Mouse (Mus musculus) hindbrain, postnatal 0 days (tissue): ENCODE measurements around the gene Fcgr3. TPM values are rescaled to one million over a fixed set of nuclear protein-coding genes. Genes with fewer than 3 reads are reported as not detected.

ENCODE experiments used
- ATAC-seq: fragments of 200-750 bp; cut with Nextera tagmentation; 2 replicates; pipeline ENCODE4 v1.8.0; 2017; ENCODE audit warnings: mild to moderate bottlenecking, moderate TSS enrichment, moderate library complexity
- DNase-seq: peaks from one replicate; pipeline ENCODE4 v3.0.0-alpha.2; 2015; ENCODE audit warnings: low spot score
- H3K27ac ChIP-seq: fragments of 300-500 bp; sonication (generic); 2 replicates; pipeline ENCODE4 v1.5.1; 2014; ENCODE audit warnings: mild to moderate bottlenecking
- H3K27me3 ChIP-seq: fragments of 300-500 bp; sonication (generic); 2 replicates; pipeline ENCODE4 v1.6.1; 2014; ENCODE audit warnings: low read length, mixed read lengths; ENCODE audit not compliant: insufficient read depth
- H3K36me3 ChIP-seq: fragments of 300-500 bp; sonication (generic); 2 replicates; pipeline ENCODE4 v1.6.1; 2014; ENCODE audit warnings: low read length, mixed read lengths; ENCODE audit not compliant: insufficient read depth
- H3K4me1 ChIP-seq: fragments of 300-500 bp; sonication (generic); 2 replicates; pipeline ENCODE4 v1.6.1; 2014; ENCODE audit warnings: antibody characterized with exemption, low read length, mixed read lengths; ENCODE audit not compliant: insufficient read depth
- H3K4me2 ChIP-seq: fragments of 300-500 bp; sonication (generic); 2 replicates; pipeline ENCODE4 v1.6.1; 2014; ENCODE audit warnings: low read depth, mild to moderate bottlenecking, low read length, moderate library complexity, mixed read lengths
- H3K4me3 ChIP-seq: fragments of 300-500 bp; sonication (generic); 2 replicates; pipeline ENCODE4 v1.5.1; 2014; ENCODE audit warnings: low read length
- H3K9ac ChIP-seq: fragments of 300-500 bp; sonication (generic); replicated peaks from 2 replicates; pipeline ENCODE4 v1.6.1; 2014; ENCODE audit warnings: mild to moderate bottlenecking, low read length, moderate library complexity, mixed read lengths
- H3K9me3 ChIP-seq: fragments of 300-500 bp; sonication (generic); 2 replicates; pipeline ENCODE4 v1.6.1; 2016; ENCODE audit warnings: low read length, mixed read lengths
- CTCF ChIP-seq: IDR thresholded peaks from 2 replicates; pipeline ENCODE4 v1.5.1; 2016; ENCODE audit warnings: antibody characterized with exemption, control low read depth, low read depth
- WGBS: fragments of 180-500 bp; shearing (Covaris S2); extraction: QIAGEN DNeasy Blood & Tissue Kit; methylation state at CpG from one replicate; pipeline ENCODE4 v1.1.7; 2014; 5-methylcytosine and 5-hydroxymethylcytosine counted together
- polyA plus RNA-seq: library from polyadenylated mRNA; unstranded; fragments of >200 nt; fragmentation: Nextera tagmentation; extraction: Ambion mirVana; gene quantifications from 2 replicates; pipeline ENCODE4 v1.2.1, GENCODE M21; 2015
- total RNA-seq: library from RNA; depleted of rRNA; stranded (reverse); fragments of >200 nt; gene quantifications from 2 replicates; pipeline ENCODE4 v1.2.3, GENCODE M21; 2014

The Fcgr3 gene
- total and polyA plus RNA-seq, 2 experiments from 2014 or later = 15.5 to 15.9 TPM

DNA sequence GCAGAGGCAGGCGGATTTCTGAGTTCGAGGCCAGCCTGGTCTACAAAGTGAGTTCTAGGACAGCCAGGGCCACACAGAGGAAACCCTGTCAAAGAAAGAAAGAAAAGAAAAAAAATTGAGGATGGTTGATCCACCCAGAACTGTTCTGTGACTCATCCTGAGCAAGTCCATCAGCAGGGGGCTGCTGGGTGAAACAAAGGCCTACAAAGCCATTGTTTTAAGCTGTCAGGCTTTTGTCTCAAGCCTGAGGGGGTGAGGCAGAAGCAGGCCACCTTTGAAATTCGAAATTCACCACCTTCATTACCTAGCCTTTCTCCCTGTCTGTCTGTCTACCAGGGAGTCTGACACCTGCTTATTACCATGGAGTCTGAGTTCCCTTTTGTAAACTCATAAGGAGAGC, 18.2 kb downstream of the Fcgr3 start:
- Histone ChIP-seq H3K9me3 (no peaks in the 10 kb centered on the region), H3K4me1 (no peaks in the 10 kb centered on the region), H3K27ac (no peak overlapping the region), H3K4me3 (no peak overlapping the region), H3K4me2 (no peak overlapping the region), H3K36me3 (no peaks in the 10 kb centered on the region), H3K27me3 (no peaks in the 10 kb centered on the region), H3K9ac (no peak overlapping the region)
- ATAC-seq = no peak
- TF ChIP-seq CTCF = no peak
- 68% methylated on average over 3 of the region's 3 CpGs for WGBS
- no peak for DNase-seq

DNA sequence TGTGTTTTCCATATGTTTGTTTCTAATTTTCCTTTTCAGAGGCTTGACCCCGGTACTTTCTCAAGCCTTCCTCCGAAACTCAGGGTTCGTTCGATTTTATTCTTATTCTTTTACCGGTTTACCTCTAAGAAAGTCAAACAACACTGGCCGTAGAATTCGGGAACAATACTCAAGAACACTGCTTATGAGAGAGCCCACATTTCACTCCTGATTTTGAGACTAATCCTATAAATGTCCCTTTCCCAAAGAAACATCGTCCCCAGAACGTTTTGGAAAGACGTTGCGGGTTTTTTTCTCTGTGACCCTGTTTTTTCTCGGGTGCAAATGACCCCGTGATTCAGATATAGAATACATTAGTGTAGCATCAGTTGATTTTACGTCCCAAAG, 19.7 kb downstream of the Fcgr3 start:
- H3K27ac ChIP-seq = no peak overlapping the region
- H3K9ac ChIP-seq = peak overlapping the region; percentile 42
- H3K9me3 ChIP-seq = no peaks in the 10 kb centered on the region
- peak; percentile 10; the same call in 1 of the 2 replicates for ATAC-seq
- peak overlapping the region; percentile 57 for H3K4me2 ChIP-seq
- H3K4me3 ChIP-seq = peak overlapping the region; percentile 61
- 4% methylated on average over 14 of the region's 14 CpGs for WGBS
- no peak for DNase-seq
- TF ChIP-seq CTCF = no peak
- no peaks in the 10 kb centered on the region for H3K36me3 ChIP-seq
- no peaks in the 10 kb centered on the region for H3K27me3 ChIP-seq
- H3K4me1 ChIP-seq = no peaks in the 10 kb centered on the region

- Histone ChIP-seq H3K4me2 (peak overlapping the region; percentile 57), H3K27ac (peak overlapping the region; percentile 79), H3K4me1 (no peaks in the 10 kb centered on the region), H3K9me3 (no peaks in the 10 kb centered on the region), H3K36me3 (no peaks in the 10 kb centered on the region), H3K4me3 (peak overlapping the region; percentile 61), H3K27me3 (no peaks in the 10 kb centered on the region), H3K9ac (peak overlapping the region; percentile 59)
- TF ChIP-seq CTCF = no peak
- DNase-seq (peak; percentile 94), ATAC-seq (peak; percentile 96)
- WGBS = under 1% methylated on average over 33 of the region's 33 CpGs
Observed at GRCm38 (mm10) chr1:171044365-171045078, 20.2 kb downstream of the Fcgr3 start.

- ATAC-seq = no peak
- DNase-seq = peak; percentile 16
- peak overlapping the region; percentile 79; the same call in 1 of the 2 replicates for H3K27ac ChIP-seq
- H3K4me1 ChIP-seq = no peaks in the 10 kb centered on the region
- TF ChIP-seq CTCF = peak; percentile 35
- H3K27me3 ChIP-seq = no peaks in the 10 kb centered on the region
- H3K4me3 ChIP-seq = peak overlapping the region; percentile 61
- H3K36me3 ChIP-seq = no peaks in the 10 kb centered on the region
- WGBS = 62% methylated on average over 3 of the region's 3 CpGs
- peak overlapping the region; percentile 57 for H3K4me2 ChIP-seq
- H3K9ac ChIP-seq = no peak overlapping the region; the same call in 1 of the 2 replicates
- H3K9me3 ChIP-seq = no peaks in the 10 kb centered on the region
Observed at GRCm38 (mm10) chr1:171043594-171044153, 21.1 kb downstream of the Fcgr3 start.

- Histone ChIP-seq H3K27ac (no peak overlapping the region), H3K4me2 (no peak overlapping the region), H3K36me3 (no peaks in the 10 kb centered on the region), H3K4me3 (no peak overlapping the region), H3K9me3 (no peaks in the 10 kb centered on the region), H3K9ac (no peak overlapping the region), H3K27me3 (no peaks in the 10 kb centered on the region), H3K4me1 (no peaks in the 10 kb centered on the region)
- 84% methylated on average over 7 of the region's 7 CpGs for WGBS
- DNase-seq = no peak
- TF ChIP-seq CTCF = no peak
- no peak for ATAC-seq
Observed at GRCm38 (mm10) chr1:171039880-171040279, 24.9 kb downstream of the Fcgr3 start.

DNA sequence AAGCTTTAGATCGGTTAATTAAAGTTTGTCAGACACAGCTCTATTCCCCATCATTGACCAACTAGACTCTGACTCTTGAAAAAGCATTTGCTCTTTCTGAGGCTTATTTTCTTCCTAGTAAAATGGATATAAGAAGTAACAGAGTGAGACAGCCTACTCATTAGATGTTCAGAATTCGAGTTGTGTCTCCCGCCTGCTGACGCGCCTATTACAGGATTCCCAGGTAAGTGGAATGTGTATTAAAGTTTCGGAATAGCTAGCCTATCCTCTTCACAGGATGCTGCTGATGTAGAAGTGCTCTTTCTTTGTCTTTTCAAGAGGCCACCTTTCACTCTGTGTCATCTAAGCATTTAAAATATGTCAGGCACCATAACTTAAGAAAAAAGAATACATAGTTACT, 25.6 kb downstream of the Fcgr3 start:
- H3K4me2 ChIP-seq = peak overlapping the region; percentile 38
- H3K36me3 ChIP-seq = no peaks in the 10 kb centered on the region
- no peak overlapping the region for H3K27ac ChIP-seq
- H3K4me3 ChIP-seq = no peak overlapping the region
- H3K9ac ChIP-seq = no peak overlapping the region
- H3K27me3 ChIP-seq = no peaks in the 10 kb centered on the region
- 80% methylated on average over 6 of the region's 6 CpGs for WGBS
- ATAC-seq = no peak
- H3K9me3 ChIP-seq = no peaks in the 10 kb centered on the region
- no peak for DNase-seq
- TF ChIP-seq CTCF = no peak
- no peaks in the 10 kb centered on the region for H3K4me1 ChIP-seq
